Mouse (Mus musculus) forebrain, embryonic 14.5 days (tissue): ENCODE data around the gene 1700019D03Rik. TPM values are rescaled to one million over a fixed set of nuclear protein-coding genes. Genes with fewer than 3 reads are reported as not detected.
"Not testable (repeated sequence)": the region's sequence is repeated elsewhere in the genome, so short reads cannot be mapped to it uniquely, and the experiment has no call there.

Experiments used
- ATAC-seq: fragments of 200-750 bp; cut with Nextera tagmentation; 2 replicates; pipeline ENCODE4 v1.8.0; 2017; ENCODE audit warnings: mild to moderate bottlenecking, moderate library complexity
- DNase-seq: peaks from one replicate; pipeline ENCODE4 v3.0.0-alpha.2; 2015; ENCODE audit warnings: low spot score
- H3K27ac ChIP-seq: fragments of 300-500 bp; sonication (generic); 2 replicates; pipeline ENCODE4 v1.5.1; 2014; ENCODE audit warnings: low read depth, mild to moderate bottlenecking, control low read depth, low read length, moderate library complexity
- H3K27me3 ChIP-seq: fragments of 300-500 bp; sonication (generic); replicated peaks from 2 replicates; pipeline ENCODE4 v1.6.1; 2014; ENCODE audit warnings: low read length, control low read depth, mixed read lengths; ENCODE audit not compliant: control insufficient read depth, insufficient read depth
- H3K36me3 ChIP-seq: fragments of 300-500 bp; sonication (generic); 2 replicates; pipeline ENCODE4 v1.6.1; 2014; ENCODE audit warnings: low read length, control low read depth; ENCODE audit not compliant: control insufficient read depth, insufficient read depth
- H3K4me1 ChIP-seq: fragments of 300-500 bp; sonication (generic); 2 replicates; pipeline ENCODE4 v1.6.1; 2014; ENCODE audit warnings: antibody characterized with exemption, low read length, control low read depth; ENCODE audit not compliant: control insufficient read depth, insufficient read depth
- H3K4me2 ChIP-seq: fragments of 300-500 bp; sonication (generic); 2 replicates; pipeline ENCODE4 v1.6.1; 2014; ENCODE audit warnings: mild to moderate bottlenecking, control low read depth, low read length
- H3K4me3 ChIP-seq: fragments of 300-500 bp; sonication (generic); 2 replicates; pipeline ENCODE4 v1.5.1; 2014; ENCODE audit warnings: low read depth, low read length, control low read depth
- H3K9ac ChIP-seq: fragments of 300-500 bp; sonication (generic); 2 replicates; pipeline ENCODE4 v1.6.1; 2014; ENCODE audit warnings: mild to moderate bottlenecking, low read length, control low read depth, moderate library complexity
- H3K9me3 ChIP-seq: fragments of 300-500 bp; sonication (generic); replicated peaks from 2 replicates; pipeline ENCODE4 v1.6.1; 2016; ENCODE audit warnings: low read length, control low read depth, mixed read lengths; ENCODE audit not compliant: control insufficient read depth
- WGBS: fragments of 180-500 bp; shearing (Covaris S2); extraction: QIAGEN DNeasy Blood & Tissue Kit; methylation state at CpG from one replicate; pipeline ENCODE4 v1.1.7; 2014; 5-methylcytosine and 5-hydroxymethylcytosine counted together
- polyA plus RNA-seq: library from polyadenylated mRNA; unstranded; fragments of >200 nt; fragmentation: Nextera tagmentation; extraction: Ambion mirVana; gene quantifications from 2 replicates; pipeline ENCODE4 v1.2.1, GENCODE M21; 2014

The 1700019D03Rik gene
- polyA plus RNA-seq, 1 experiment from 2014 or later, result 2.5 TPM

DNA sequence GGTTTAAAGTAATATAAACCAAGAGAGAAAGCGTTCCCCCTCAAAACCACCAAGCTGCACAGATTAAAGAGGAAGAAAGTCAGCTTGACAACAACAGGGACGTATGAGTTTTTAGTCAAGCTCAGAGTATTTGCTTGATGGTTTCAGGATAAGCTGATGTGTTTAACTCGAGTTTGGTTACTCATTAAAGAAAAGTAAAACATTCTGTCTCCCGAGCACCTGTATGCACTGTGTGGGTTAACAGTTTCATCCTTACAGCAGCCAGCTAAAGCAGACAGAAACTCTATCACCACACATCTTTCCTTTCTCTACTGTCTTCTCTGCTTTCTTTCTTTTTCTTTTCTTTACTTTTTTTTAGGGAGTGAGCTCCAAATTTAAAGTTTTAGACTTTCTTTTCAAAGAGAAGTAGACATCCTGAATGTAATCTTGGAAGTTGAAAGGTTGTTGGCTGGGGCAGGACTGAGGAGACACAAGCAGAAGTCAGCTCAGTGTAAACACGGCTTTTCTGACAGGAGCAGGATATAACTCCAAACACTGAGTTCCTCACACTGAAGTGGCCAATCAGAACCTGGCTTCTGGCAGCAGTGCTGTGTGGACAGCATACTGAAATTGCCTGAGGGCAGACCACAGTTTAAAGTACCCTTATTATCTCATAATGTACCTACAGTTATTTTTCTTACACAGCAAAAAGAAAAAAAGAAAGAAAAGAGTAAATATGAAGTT, 68.7 kb downstream of the 1700019D03Rik start:
- no peak overlapping the region for H3K4me3 ChIP-seq
- DNase-seq (peak; percentile 3), ATAC-seq (no peak)
- no peak overlapping the region for H3K9ac ChIP-seq
- no peaks in the 10 kb centered on the region for H3K27me3 ChIP-seq
- no peak overlapping the region for H3K27ac ChIP-seq
- no peaks in the 10 kb centered on the region for H3K36me3 ChIP-seq
- H3K9me3 ChIP-seq, result no peaks in the 10 kb centered on the region
- WGBS, result 51% methylated on average over 5 of the region's 5 CpGs
- H3K4me1 ChIP-seq, result peaks cover 12% of the 10 kb centered on the region
- H3K4me2 ChIP-seq, result no peak overlapping the region

DNA sequence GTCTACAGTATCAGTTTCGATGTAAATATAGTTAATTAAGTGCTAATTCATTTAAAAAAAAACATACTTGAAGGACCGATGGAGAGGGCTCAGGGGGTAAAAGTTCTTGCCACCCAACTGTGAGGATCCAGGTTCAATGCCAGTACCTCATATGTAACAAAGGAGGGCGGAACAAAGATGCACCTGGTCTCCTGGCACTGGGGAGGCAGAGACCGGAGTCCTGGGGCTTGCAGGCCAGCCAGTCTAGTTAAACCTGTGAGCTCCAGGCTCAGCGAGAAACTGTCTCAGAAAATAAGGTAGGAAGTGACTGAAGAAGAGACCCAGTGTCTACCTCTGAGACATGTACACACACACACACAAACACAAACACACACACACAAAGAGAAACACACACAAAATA, 72.1 kb downstream of the 1700019D03Rik start:
- Histone ChIP-seq H3K36me3 (no peaks in the 10 kb centered on the region), H3K27ac (no peak overlapping the region), H3K4me2 (no peak overlapping the region), H3K9ac (no peak overlapping the region), H3K9me3 (no peaks in the 10 kb centered on the region), H3K4me1 (peaks cover 5% of the 10 kb centered on the region), H3K4me3 (no peak overlapping the region), H3K27me3 (no peaks in the 10 kb centered on the region)
- 90% methylated on average over 5 of the region's 5 CpGs for WGBS
- ATAC-seq, result no peak
- DNase-seq, result no peak

DNA sequence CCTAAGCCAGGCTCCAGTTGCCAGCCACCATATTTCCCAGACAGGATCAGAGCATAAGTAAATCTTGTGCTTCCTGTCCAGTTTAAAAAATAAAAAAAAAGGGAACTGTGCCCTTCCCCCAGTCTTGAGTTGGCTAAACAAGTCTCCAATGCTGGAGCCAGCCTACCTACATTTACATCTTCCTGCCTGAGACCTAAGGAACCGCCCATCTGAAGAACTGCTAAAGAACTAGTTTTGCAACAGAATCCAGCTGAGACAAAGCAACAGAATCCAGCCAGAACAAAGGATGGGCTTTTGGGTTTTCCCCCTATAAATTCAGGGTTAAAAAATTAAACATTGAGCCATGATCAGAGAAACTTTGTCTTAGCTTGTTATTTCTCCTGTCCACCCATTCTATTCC, 81.0 kb downstream of the 1700019D03Rik start:
- Histone ChIP-seq H3K4me1 (no peaks in the 10 kb centered on the region), H3K9me3 (peaks cover 6% of the 10 kb centered on the region; the same call in 1 of the 2 replicates), H3K9ac (no peak overlapping the region), H3K4me2 (no peak overlapping the region), H3K36me3 (no peaks in the 10 kb centered on the region), H3K27ac (no peak overlapping the region), H3K27me3 (no peaks in the 10 kb centered on the region), H3K4me3 (no peak overlapping the region)
- DNase-seq (no peak), ATAC-seq (no peak)
- WGBS, result 96% methylated on average over 1 of the region's 1 CpGs

DNA sequence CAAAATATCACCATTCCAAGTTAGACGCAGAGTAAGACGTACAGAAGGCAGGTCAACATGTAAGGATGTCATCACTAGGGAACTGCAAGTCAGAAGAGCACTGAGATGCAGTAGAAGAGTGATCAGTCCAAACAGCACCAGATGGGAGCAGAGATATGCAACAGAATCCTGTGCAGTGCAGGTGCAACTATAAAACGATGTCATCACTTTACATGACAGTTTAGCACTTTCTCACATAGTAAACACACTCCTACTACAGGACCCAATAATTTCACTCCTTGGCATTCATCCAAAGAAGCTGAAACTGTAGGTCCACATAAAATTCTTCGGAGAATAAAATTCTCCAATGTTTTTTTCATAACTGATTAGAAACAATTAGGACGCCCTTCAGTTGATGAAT, 85.5 kb downstream of the 1700019D03Rik start:
- 94% methylated on average over 5 of the region's 5 CpGs for WGBS
- H3K36me3 ChIP-seq, result no peaks in the 10 kb centered on the region
- ATAC-seq (no peak), DNase-seq (no peak)
- no peak overlapping the region for H3K4me2 ChIP-seq
- H3K27me3 ChIP-seq, result no peaks in the 10 kb centered on the region
- peaks cover 6% of the 10 kb centered on the region; the same call in 1 of the 2 replicates for H3K9me3 ChIP-seq
- H3K4me3 ChIP-seq, result no peak overlapping the region
- H3K4me1 ChIP-seq, result no peaks in the 10 kb centered on the region
- no peak overlapping the region for H3K9ac ChIP-seq
- H3K27ac ChIP-seq, result no peak overlapping the region

DNA sequence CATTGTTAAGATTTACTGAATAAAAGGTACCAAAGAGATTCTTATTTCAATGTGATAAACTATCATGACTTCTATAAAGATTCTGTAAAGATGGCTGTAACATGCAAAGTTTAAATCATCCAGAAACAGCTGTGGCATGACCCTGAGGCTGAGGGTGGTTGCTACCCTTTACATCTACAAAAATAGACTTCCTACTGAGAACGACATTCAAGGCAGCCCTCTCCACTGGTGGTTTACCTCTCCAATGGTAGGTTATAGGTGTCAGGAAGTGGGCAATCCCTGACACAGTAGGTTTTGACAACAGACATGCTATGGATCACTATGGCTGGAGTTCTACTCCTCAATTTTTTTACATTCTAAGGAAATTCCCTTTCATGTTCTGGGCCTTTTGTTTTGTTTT, 95.5 kb downstream of the 1700019D03Rik start:
- H3K36me3 ChIP-seq, H3K4me3 ChIP-seq, H3K27ac ChIP-seq, ATAC-seq, H3K4me2 ChIP-seq, H3K4me1 ChIP-seq, H3K9me3 ChIP-seq, DNase-seq, H3K27me3 ChIP-seq, H3K9ac ChIP-seq: not testable (repeated sequence)
- no CpG with 5 or more reads among the region's 1 CpGs for WGBS

DNA sequence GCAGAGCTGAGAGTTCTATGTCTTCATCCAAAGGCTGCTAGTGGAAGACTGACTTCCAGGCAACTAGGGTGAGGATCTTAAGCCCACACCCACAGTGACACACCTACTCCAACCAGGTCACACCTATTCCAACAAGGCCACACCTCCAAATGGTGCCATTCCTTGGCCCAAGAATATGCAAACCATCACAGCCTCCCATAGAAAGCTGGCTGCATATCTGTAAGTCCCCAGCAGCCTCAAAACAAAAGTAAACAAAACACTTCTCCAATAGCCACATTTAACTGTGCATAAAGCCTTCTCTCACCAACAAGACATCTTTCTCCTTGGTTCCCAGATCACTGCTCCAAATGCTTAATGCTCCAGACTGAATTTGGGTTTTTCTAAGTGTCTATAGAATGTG, 101.1 kb downstream of the 1700019D03Rik start:
- H3K4me2 ChIP-seq, H3K27me3 ChIP-seq, H3K27ac ChIP-seq, H3K36me3 ChIP-seq, H3K9me3 ChIP-seq, H3K4me3 ChIP-seq, H3K9ac ChIP-seq, H3K4me1 ChIP-seq, ATAC-seq, DNase-seq: not testable (repeated sequence)

DNA sequence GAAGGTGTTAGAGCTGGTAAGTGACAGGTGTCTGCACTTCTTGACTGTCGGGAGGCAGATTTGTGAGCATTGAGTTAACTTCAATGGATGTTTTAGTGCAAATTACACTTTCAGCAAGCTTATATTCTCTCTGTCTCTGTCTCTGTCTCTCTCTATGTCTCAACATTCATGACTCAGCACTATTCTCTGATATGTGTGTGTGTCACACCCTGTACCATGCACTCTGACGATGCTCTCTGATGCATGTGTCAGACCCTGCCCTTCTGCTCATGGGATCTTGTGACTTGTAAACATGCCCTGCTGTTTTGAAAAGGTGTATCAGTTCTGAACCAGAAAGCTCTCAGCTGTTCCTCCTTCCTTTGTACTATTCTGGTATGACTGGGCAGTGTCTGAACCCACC, 103.3 kb downstream of the 1700019D03Rik start:
- no peak overlapping the region for H3K27ac ChIP-seq
- H3K27me3 ChIP-seq, result no peaks in the 10 kb centered on the region

DNA sequence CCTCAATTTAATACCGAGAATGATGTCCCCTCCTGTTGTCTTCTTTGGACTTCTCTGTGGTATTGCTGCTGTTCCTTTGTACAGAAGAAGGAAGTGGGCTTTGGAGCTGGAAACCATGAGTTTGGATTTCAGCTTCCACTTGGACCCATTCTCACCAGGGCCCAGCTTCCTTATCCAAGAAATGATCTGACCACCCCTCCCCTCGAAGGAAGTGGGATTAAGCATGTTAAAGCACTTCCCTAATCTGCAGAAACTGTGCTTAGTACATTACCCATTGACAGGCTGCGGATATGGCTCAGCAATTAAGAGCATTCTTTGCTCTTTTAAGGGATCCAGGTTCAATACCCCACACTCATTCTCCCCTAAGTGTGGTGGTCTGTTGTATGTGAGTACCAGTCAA, 110.2 kb downstream of the 1700019D03Rik start:
- Histone ChIP-seq H3K4me1 (no peaks in the 10 kb centered on the region), H3K4me3 (no peak overlapping the region), H3K27ac (no peak overlapping the region), H3K9ac (no peak overlapping the region), H3K9me3 (no peaks in the 10 kb centered on the region), H3K27me3 (no peaks in the 10 kb centered on the region), H3K36me3 (no peaks in the 10 kb centered on the region), H3K4me2 (no peak overlapping the region)
- ATAC-seq (no peak), DNase-seq (no peak)
- 80% methylated on average over 3 of the region's 3 CpGs for WGBS

More for the DNA sequence above, 103.3 kb downstream of the 1700019D03Rik start:
- no peak for DNase-seq
- 94% methylated on average over 2 of the region's 2 CpGs for WGBS
- Histone ChIP-seq H3K4me3 (no peak overlapping the region), H3K9me3 (no peaks in the 10 kb centered on the region), H3K4me1 (no peaks in the 10 kb centered on the region), H3K9ac (no peak overlapping the region), H3K4me2 (no peak overlapping the region), H3K36me3 (no peaks in the 10 kb centered on the region)
- ATAC-seq, result no peak

DNA sequence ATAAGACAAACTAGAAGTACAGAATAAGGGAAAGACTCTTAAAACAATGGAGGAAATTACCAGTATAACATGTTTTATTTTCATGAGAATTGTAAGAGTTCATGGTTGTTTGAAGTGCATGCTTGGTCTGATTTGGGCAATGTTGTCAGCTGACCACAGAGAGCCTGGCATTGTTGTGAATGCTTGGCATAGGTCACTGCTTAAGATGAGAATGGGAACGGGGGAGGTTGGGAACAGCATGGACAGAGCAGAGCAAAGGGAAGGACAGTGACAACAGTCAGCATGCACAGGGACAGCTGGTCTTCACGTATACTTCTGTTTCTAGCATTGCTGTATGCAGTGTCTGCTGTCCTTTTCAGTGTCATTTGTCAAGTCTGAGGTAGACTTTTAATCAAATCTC, 135.8 kb downstream of the 1700019D03Rik start:
- H3K27me3 ChIP-seq, result no peaks in the 10 kb centered on the region
- H3K4me2 ChIP-seq, result no peak overlapping the region
- no peaks in the 10 kb centered on the region for H3K9me3 ChIP-seq
- H3K9ac ChIP-seq, result no peak overlapping the region
- H3K4me3 ChIP-seq, result no peak overlapping the region
- WGBS, result 87% methylated on average over 2 of the region's 2 CpGs
- no peak overlapping the region for H3K27ac ChIP-seq
- ATAC-seq (no peak), DNase-seq (no peak)
- H3K36me3 ChIP-seq, result no peaks in the 10 kb centered on the region
- no peaks in the 10 kb centered on the region for H3K4me1 ChIP-seq
